In genomic region chr13:115067324-115067967, GRCm38 (mm10) we compare ENCODE assay signal across 20 mouse cellular contexts. TPM values are rescaled to one million over a fixed set of nuclear protein-coding genes. Genes with fewer than 3 reads are reported as not detected.
"Had no signal": no experiment of that assay in that cellular context is flagged by ENCODE, and none has a peak within 500 bp of the region (broad histone marks: within the 10 kb centered on the region; RNA-seq: fewer than 3 reads in every experiment).

No protein-coding gene starts in this region.

- H3K9me3 ChIP-seq: lung, embryonic 15.5 days; midbrain, embryonic 13.5 days; midbrain, embryonic 15.5 days; neural tube, embryonic 12.5 days; stomach, embryonic 15.5 days had no signal

- H3K27me3 ChIP-seq: lung, embryonic 15.5 days; megakaryocyte, embryonic 14.5 days; midbrain, embryonic 13.5 days; midbrain, embryonic 15.5 days; neural tube, embryonic 12.5 days; stomach, embryonic 15.5 days had no signal

- H3K4me3 ChIP-seq: lung, embryonic 15.5 days; megakaryocyte, embryonic 14.5 days; midbrain, embryonic 13.5 days; midbrain, embryonic 15.5 days; neural tube, embryonic 12.5 days; stomach, embryonic 15.5 days had no signal

- DNase-seq: lung, postnatal 14 days; lung, postnatal 36 days; right cerebral cortex, postnatal 14 days; thymus, adult 2 months; thymus, postnatal 25 days; thymus, postnatal 4 days had no signal

- H3K27ac ChIP-seq: lung, embryonic 15.5 days; macrophage; midbrain, embryonic 13.5 days; midbrain, embryonic 15.5 days; neural tube, embryonic 12.5 days; stomach, embryonic 15.5 days; stomach, postnatal 0 days had no signal

- H3K4me2 ChIP-seq: lung, embryonic 15.5 days; midbrain, embryonic 11.5 days; midbrain, embryonic 13.5 days; midbrain, embryonic 15.5 days; neural tube, embryonic 12.5 days; stomach, embryonic 15.5 days had no signal

- H3K4me1 ChIP-seq: megakaryocyte, embryonic 14.5 days; midbrain, embryonic 13.5 days; midbrain, embryonic 15.5 days; neural tube, embryonic 12.5 days; stomach, embryonic 15.5 days had no signal

- H3K36me3 ChIP-seq: lung, embryonic 15.5 days; midbrain, embryonic 13.5 days; midbrain, embryonic 15.5 days; neural tube, embryonic 12.5 days; stomach, embryonic 15.5 days had no signal

- ATAC-seq: lung, postnatal 0 days; midbrain, embryonic 13.5 days; midbrain, embryonic 15.5 days had no signal

- H3K9ac ChIP-seq: lung, embryonic 15.5 days; midbrain, embryonic 13.5 days; midbrain, embryonic 15.5 days; neural tube, embryonic 12.5 days; stomach, embryonic 15.5 days had no signal

RNA-seq across cellular contexts. Expression of gene Gm49395, which starts 34.3 kb away (rescaled TPM):
- total RNA-seq: midbrain, postnatal 0 days; monocyte, adult 5-6 weeks; neutrophil, adult 5-6 weeks had no signal
- polyA plus RNA-seq: macrophage; testis, adult 2 months had no signal
